In the genomic region with DNA sequence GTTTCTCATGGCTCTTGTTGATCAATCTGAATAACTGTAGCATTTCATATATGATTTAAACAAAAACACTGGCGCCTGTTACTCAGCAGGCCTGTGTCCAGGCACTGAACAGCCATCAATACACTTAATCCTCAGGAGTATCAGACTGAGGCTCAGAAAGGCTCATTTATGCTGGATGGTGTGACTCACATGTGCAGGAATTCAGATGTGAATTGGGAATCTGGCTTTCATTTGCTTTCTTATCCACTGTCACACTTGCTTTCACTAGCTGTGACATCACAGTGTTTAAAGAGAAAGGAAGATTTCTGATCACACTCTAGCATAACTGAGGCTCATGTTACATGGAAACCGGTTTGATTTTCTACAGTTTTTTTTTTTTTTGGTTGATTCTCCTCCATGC, we compare ENCODE assay signal across 16 mouse cellular contexts.
"Had no signal": no experiment of that assay in that cellular context is flagged by ENCODE, and none has a peak within 500 bp of the region (broad histone marks: within the 10 kb centered on the region; RNA-seq: fewer than 3 reads in every experiment).

No protein-coding gene starts in this region.

- H3K4me3 ChIP-seq: kidney, embryonic 15.5 days; liver, embryonic 13.5 days; neural tube, embryonic 12.5 days; neural tube, embryonic 15.5 days had no signal

- H3K9me3 ChIP-seq: kidney, embryonic 15.5 days; liver, embryonic 13.5 days; neural tube, embryonic 12.5 days; neural tube, embryonic 15.5 days had no signal

- H3K4me1 ChIP-seq: kidney, embryonic 15.5 days; liver, embryonic 13.5 days; neural tube, embryonic 12.5 days; neural tube, embryonic 15.5 days had no signal

- H3K36me3 ChIP-seq: liver, embryonic 13.5 days; neural tube, embryonic 12.5 days; neural tube, embryonic 15.5 days had no signal

- H3K27me3 ChIP-seq: kidney, embryonic 15.5 days; liver, embryonic 13.5 days; neural tube, embryonic 12.5 days; neural tube, embryonic 15.5 days had no signal

- H3K9ac ChIP-seq: kidney, embryonic 15.5 days; liver, embryonic 13.5 days; neural tube, embryonic 12.5 days; neural tube, embryonic 15.5 days had no signal

- DNase-seq: kidney, adult 8-10 months; kidney, postnatal 10 days; kidney, postnatal 36 days; liver, embryonic 13.5 days; lung, adult 2 months; lung, postnatal 14 days; lung, postnatal 4 days; midbrain, embryonic 14.5 days; right cerebral cortex, adult 18-20 months; right cerebral cortex, postnatal 14 days; right cerebral cortex, postnatal 4 days; thymus, postnatal 25 days had no signal

- H3K27ac ChIP-seq: kidney, embryonic 15.5 days; liver, embryonic 13.5 days; neural tube, embryonic 12.5 days; neural tube, embryonic 15.5 days had no signal

- H3K4me2 ChIP-seq: kidney, embryonic 15.5 days; liver, embryonic 13.5 days; midbrain, embryonic 11.5 days; neural tube, embryonic 12.5 days; neural tube, embryonic 15.5 days had no signal
